Mouse (Mus musculus): ENCODE data around the gene Tbx4. TPM values are rescaled to one million over a fixed set of nuclear protein-coding genes. Genes with fewer than 3 reads are reported as not detected.

Tbx4 gene
- polyA plus RNA-seq, 1 experiment from 2014 or later = 2.4 TPM

DNA sequence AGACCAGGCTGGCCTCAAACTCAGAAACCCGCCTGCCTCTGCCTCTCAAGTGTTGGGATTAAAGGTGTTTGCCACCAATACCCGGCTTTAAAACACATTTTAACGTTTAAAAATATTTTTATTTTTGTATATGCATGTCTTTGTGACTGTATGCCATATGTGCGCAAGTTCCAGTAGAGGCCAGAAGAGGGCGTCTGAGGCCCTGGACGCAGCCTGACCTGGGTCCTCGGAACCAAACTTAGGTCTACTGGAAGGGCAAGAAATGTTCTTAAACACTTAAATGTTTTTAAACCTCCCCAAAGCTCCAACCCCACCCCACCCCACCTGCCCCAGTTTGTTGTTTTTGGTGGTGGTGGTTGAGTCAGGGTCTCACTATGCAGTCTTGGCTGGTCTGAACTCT is 21.9 kb upstream of the Tbx4 start:
- H3K9ac ChIP-seq = no peak overlapping the region
- no peak overlapping the region for H3K4me3 ChIP-seq
- H3K4me2 ChIP-seq (replicated peaks) = no peak overlapping the region
- WGBS = 38% methylated on average over 7 of the region's 7 CpGs
- H3K27me3 ChIP-seq = no peaks in the 10 kb centered on the region
- H3K9me3 ChIP-seq = no peaks in the 10 kb centered on the region
- ATAC-seq (ENCODE audit: insufficient number of reproducible peaks, insufficient read depth, low FRiP score, low TSS enrichment) = no peak
- no peaks in the 10 kb centered on the region for H3K36me3 ChIP-seq
- H3K27ac ChIP-seq = no peak overlapping the region
- no peaks in the 10 kb centered on the region for H3K4me1 ChIP-seq

DNA sequence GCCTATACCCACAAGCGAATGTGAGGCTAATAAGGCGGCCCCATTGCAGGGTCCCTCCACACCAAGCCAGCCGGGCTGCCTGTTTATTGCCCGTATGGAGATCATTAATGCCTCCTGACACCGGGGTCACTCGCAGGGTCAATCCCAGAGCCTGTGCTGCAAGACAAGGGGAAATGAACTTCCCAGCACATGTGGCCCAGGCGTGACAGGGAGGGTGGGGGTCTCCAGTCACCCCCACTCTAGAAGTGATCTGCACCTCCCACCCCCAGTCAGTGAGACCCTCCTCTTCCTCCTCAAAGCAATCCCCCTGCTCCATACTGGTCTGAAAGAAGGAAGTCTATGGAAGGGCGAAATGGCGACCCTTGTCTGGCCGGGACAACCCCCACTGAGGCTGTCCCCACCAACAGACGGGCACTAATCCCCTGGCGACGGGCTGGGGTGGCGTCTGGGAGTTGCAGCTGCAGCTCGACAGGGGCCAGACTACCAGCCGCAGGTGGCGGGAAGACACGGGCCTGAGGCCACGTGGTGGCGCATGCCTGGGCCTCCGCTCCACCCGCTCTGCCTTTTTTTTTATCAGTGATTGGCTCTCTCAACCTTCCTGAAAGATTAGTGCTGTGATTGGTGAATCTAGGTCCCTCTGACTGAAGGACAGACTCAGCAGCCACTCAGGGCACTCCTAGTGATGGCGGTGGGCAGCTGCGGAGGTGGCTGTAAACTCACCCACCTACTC is 10.0 kb upstream of the Tbx4 start:
- no peak overlapping the region for H3K9ac ChIP-seq
- no peak overlapping the region for H3K4me3 ChIP-seq
- H3K36me3 ChIP-seq = no peaks in the 10 kb centered on the region
- 28% methylated on average over 24 of the region's 24 CpGs for WGBS
- H3K27ac ChIP-seq = no peak overlapping the region
- peak; percentile 74 for ATAC-seq (ENCODE audit: insufficient number of reproducible peaks, insufficient read depth, low FRiP score, low TSS enrichment)
- peaks cover 6% of the 10 kb centered on the region; the same call in 1 of the 2 replicates for H3K4me1 ChIP-seq
- no peaks in the 10 kb centered on the region for H3K9me3 ChIP-seq
- peak overlapping the region; percentile 20; the same call in 1 of the 2 replicates for H3K4me2 ChIP-seq (replicated peaks)
- peaks cover 7% of the 10 kb centered on the region; the same call in 1 of the 2 replicates for H3K27me3 ChIP-seq

DNA sequence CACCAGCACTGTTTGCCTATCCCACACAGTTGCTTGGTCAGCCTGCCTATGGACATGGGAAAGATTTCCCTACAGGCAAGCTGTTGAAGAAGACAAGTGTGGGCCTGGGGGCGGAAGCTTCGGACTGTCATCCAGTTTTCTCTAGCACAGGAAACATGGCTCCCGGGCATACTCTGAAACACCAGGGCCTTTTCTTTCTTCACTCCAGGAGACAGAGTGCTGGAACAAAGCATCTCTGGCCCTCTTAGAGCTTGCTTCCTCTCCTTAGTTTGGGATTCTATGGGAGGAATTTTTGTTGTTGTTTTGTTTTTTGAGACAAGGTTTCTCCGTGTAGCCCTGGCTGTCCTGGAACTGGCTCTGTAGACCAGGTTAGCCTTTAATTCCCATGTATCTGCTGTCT is 1.7 kb upstream of the Tbx4 start:
- Histone ChIP-seq H3K27me3 (peaks cover 61% of the 10 kb centered on the region), H3K36me3 (no peaks in the 10 kb centered on the region), H3K9ac (no peak overlapping the region), H3K27ac (no peak overlapping the region), H3K4me1 (peaks cover 12% of the 10 kb centered on the region), H3K9me3 (no peaks in the 10 kb centered on the region), H3K4me3 (no peak overlapping the region), H3K4me2 (replicated peaks) (no peak overlapping the region)
- WGBS = 36% methylated on average over 4 of the region's 4 CpGs
- no peak for ATAC-seq (ENCODE audit: insufficient number of reproducible peaks, insufficient read depth, low FRiP score, low TSS enrichment)

DNA sequence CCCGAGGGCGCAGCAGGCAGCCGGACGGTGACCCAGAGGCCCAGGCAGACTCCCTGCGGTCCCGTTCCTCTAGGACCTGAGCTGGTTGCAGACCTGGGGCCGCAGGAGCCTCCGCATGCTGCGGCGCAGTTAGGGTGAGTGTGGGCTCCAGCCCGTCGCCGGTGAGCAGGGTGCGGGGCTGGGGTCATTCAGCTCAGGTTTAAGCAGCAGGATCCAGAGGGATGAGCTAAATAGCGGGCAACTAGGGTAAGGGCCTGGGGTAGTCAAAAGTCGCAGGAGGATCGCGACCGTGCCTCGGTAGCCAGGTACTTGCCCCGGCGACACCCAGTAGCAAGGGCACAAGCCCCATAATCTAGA is 185 bp downstream of the Tbx4 start:
- Histone ChIP-seq H3K27me3 (peaks cover 73% of the 10 kb centered on the region), H3K9me3 (no peaks in the 10 kb centered on the region), H3K4me3 (peak overlapping the region; percentile 25), H3K36me3 (no peaks in the 10 kb centered on the region), H3K4me1 (peaks cover 14% of the 10 kb centered on the region), H3K4me2 (replicated peaks) (peak overlapping the region; percentile 40), H3K27ac (no peak overlapping the region), H3K9ac (0 out of 2 replicates have a peak overlapping the region, but pooled peaks have one; percentile 15)
- WGBS = 3% methylated on average over 22 of the region's 22 CpGs
- no peak for ATAC-seq (ENCODE audit: insufficient number of reproducible peaks, insufficient read depth, low FRiP score, low TSS enrichment)

DNA sequence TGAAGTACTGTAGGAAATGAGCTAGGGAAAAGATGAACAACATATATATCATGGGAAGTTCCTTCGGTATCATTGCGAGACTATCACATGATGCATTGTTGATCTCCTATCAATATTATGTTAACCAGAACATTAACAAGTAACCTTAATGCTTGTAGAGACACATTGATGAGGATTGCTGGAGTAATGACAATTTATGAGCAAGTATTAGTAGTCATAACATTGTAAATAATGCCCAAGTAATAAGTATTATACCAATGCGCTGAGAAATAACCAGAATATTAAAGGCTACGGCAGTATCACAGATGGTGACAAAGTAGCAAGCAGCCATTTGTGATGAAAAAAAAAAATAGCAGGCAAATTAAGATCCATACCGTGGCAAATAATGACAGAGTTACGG is 1.1 kb downstream of the Tbx4 start:
- peaks cover 14% of the 10 kb centered on the region for H3K4me1 ChIP-seq
- H3K36me3 ChIP-seq = no peaks in the 10 kb centered on the region
- WGBS = 19% methylated on average over 6 of the region's 6 CpGs
- no peak overlapping the region for H3K4me2 ChIP-seq (replicated peaks)
- H3K9me3 ChIP-seq = no peaks in the 10 kb centered on the region
- H3K4me3 ChIP-seq = no peak overlapping the region
- ATAC-seq (ENCODE audit: insufficient number of reproducible peaks, insufficient read depth, low FRiP score, low TSS enrichment) = no peak
- H3K27ac ChIP-seq = no peak overlapping the region
- peaks cover 82% of the 10 kb centered on the region for H3K27me3 ChIP-seq
- H3K9ac ChIP-seq = no peak overlapping the region

DNA sequence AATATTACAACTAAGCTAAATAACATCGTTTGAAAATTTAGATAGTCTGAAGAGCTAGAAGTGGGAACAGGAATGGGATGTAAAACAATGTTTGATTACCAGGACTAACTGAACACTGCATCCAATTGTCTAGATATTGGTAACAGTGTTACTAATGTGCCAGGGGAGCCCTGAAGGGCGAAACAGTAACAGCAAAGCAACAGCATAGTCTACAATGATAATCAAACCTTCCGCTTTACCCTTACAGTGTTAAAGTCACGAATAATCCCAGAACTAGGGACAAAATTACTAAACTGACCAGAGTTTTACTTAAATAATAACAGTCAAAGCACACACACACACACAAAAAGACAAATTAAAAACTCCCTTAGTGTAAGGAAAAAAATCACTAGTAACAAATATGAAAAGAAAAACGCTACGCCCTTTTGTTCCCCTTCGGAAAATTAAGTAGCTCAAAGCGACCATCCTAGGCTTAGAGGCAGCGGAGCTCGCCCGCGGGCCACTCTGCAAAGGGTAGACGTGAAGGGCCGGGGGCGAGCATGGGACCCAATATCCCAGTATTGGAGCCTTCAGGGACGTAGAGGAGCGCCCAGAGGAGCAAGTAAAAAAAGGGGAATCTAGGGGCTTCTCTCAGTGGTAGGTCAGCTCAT is 1.7 kb downstream of the Tbx4 start:
- Histone ChIP-seq H3K9ac (no peak overlapping the region), H3K27me3 (peaks cover 85% of the 10 kb centered on the region), H3K4me3 (peak overlapping the region; percentile 17; the same call in 1 of the 2 replicates), H3K36me3 (no peaks in the 10 kb centered on the region), H3K27ac (no peak overlapping the region), H3K9me3 (no peaks in the 10 kb centered on the region), H3K4me1 (peaks cover 14% of the 10 kb centered on the region), H3K4me2 (replicated peaks) (0 out of 2 replicates have a peak overlapping the region, but pooled peaks have one; percentile 21)
- no peak for ATAC-seq (ENCODE audit: insufficient number of reproducible peaks, insufficient read depth, low FRiP score, low TSS enrichment)
- WGBS = 3% methylated on average over 17 of the region's 17 CpGs

DNA sequence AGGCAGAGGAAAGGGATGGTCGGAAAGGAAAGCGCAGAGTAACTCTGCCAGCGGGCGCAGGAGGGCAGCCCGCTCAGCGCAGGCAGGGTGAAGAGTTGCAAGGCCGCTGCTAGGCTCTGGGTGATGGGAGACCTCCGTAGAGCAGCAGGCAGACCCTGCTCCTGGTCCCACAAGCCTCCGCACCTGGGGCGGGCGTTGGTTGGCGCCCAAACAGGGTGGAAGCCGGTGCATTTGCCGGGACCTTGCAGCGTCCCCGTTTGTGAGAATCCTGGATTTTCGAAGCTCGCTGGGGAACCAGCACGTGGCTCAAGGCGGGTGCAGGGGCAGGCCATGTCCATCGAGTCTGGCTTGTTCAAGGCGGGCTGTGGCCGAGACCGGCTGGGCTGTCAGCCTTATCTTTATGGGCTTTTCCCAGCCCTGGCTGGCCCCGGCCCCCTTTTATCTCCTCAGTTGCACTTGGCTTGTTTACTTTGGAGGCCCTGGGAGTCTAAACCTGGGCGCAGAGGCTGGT is 2.3 kb downstream of the Tbx4 start:
- Histone ChIP-seq H3K4me2 (replicated peaks) (0 out of 2 replicates have a peak overlapping the region, but pooled peaks have one; percentile 21), H3K4me1 (peaks cover 14% of the 10 kb centered on the region)

DNA sequence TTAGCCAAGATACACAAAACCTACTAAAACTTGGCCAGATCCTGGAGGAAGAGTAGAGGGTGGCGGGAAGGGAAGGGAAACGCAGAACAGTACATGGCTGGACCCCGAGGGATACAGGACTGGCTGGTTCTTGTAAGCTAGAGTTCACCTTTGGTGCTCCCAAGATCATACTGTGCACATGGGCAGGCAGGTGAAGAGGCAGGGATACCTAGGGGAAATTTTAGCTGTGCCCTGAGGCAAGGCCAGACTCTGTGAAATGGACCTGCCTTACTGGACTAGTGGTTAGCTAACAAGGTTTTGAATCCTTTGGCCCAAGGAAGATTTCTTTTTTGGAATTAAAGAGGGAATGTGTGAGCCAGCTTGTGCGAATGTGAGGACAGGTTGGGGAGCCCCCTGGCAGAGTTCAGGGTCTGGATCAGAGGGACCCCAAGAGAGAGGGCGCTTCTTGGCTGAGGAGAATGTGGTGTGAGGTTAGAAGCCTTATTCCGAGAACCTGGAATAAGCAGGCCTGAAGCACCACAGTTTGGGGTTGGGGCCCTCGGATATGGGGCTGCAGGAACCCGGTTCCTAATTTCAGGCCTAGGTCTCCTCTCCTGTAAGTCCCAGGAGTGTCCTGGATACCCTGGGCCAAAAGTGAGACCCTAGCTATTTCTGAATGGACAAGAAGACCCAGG is 3.0 kb downstream of the Tbx4 start:
- Histone ChIP-seq H3K27ac (no peak overlapping the region), H3K4me1 (peaks cover 14% of the 10 kb centered on the region), H3K4me2 (replicated peaks) (no peak overlapping the region), H3K9ac (no peak overlapping the region), H3K4me3 (peak overlapping the region; percentile 6; the same call in 1 of the 2 replicates), H3K36me3 (no peaks in the 10 kb centered on the region), H3K27me3 (peaks cover 87% of the 10 kb centered on the region), H3K9me3 (no peaks in the 10 kb centered on the region)
- WGBS = 29% methylated on average over 8 of the region's 8 CpGs
- no peak for ATAC-seq (ENCODE audit: insufficient number of reproducible peaks, insufficient read depth, low FRiP score, low TSS enrichment)

More for the DNA sequence above, 2.3 kb downstream of the Tbx4 start:
- no peak for ATAC-seq (ENCODE audit: insufficient number of reproducible peaks, insufficient read depth, low FRiP score, low TSS enrichment)
- Histone ChIP-seq H3K4me3 (peak overlapping the region; percentile 17), H3K9ac (peak overlapping the region; percentile 29; the same call in 1 of the 2 replicates), H3K36me3 (no peaks in the 10 kb centered on the region), H3K27ac (no peak overlapping the region), H3K27me3 (peaks cover 85% of the 10 kb centered on the region), H3K9me3 (no peaks in the 10 kb centered on the region)
- 5% methylated on average over 26 of the region's 26 CpGs for WGBS

DNA sequence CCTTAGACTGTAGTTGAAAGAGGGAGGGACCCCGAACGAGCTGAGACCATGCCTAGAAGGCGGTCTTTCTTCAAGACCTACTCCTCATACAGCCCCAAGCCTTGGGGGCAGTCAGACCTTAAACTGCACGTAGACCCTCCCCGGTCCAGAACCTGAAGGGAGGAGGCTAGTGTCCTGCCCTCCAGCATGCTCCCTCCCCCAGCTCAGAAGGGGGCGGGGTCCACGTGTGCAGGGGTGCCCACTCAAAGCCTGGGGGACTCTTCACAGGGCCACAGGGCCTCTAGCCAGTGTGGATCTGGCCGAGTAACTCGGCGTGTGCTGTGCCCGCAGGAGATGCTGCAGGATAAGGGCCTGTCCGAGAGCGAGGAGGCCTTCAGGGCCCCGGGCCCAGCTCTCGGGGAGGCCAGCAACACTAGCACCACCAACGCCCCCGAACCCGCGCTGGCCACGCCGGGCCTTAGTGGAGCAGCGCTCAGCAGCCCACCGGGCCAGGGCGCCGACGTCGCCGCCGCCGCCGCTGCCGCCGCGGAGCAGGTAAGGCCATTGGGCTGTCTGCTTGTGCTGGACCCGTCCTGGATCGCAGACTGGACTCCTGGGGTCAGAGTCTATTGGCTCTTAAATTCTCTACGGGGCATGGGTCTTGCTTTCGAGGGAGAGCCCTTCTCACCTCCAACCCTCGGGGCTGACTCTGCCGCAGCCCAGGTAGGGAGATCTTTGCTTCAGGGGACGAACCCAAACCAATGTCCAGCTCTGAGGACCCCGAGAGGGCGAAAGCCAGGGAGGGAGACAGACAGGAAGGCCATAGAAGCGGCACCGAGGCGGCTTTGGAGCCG is 3.7 kb downstream of the Tbx4 start:
- peak overlapping the region; percentile 6; the same call in 1 of the 2 replicates for H3K4me3 ChIP-seq
- 0 out of 2 replicates have a peak overlapping the region, but pooled peaks have one; percentile 10 for H3K4me2 ChIP-seq (replicated peaks)
- no peak overlapping the region for H3K9ac ChIP-seq
- H3K27ac ChIP-seq = no peak overlapping the region
- WGBS = 2% methylated on average over 47 of the region's 47 CpGs
- H3K27me3 ChIP-seq = peaks cover 87% of the 10 kb centered on the region
- 0 out of 2 replicates have a peak, but pooled peaks have one; percentile 31 for ATAC-seq (ENCODE audit: insufficient number of reproducible peaks, insufficient read depth, low FRiP score, low TSS enrichment)
- no peaks in the 10 kb centered on the region for H3K9me3 ChIP-seq
- H3K36me3 ChIP-seq = no peaks in the 10 kb centered on the region
- H3K4me1 ChIP-seq = peaks cover 19% of the 10 kb centered on the region

DNA sequence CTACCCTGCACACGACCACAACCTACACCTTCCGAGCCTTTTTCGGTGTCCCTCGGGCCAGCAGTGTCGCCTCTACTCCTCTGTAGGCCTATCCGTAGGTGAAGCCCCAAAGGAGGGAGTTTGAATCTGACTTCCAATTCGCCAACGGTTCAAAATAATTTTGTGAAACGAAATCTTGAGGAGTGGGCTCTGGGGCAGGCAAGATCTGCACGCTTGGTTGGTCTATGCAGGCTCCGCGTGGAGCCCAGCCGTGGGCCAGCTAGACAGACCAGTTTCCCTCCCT is 4.3 kb downstream of the Tbx4 start:
- Histone ChIP-seq H3K9me3 (no peaks in the 10 kb centered on the region), H3K27ac (no peak overlapping the region), H3K4me2 (replicated peaks) (no peak overlapping the region), H3K36me3 (no peaks in the 10 kb centered on the region), H3K4me3 (no peak overlapping the region), H3K4me1 (peaks cover 24% of the 10 kb centered on the region), H3K9ac (no peak overlapping the region), H3K27me3 (peaks cover 87% of the 10 kb centered on the region)
- 1% methylated on average over 13 of the region's 13 CpGs for WGBS
- ATAC-seq (ENCODE audit: insufficient number of reproducible peaks, insufficient read depth, low FRiP score, low TSS enrichment) = no peak
